Mouse (Mus musculus) megakaryocyte, adult 5-6 weeks (primary cell): ENCODE measurements at regions not wholly inside any gene's neighbourhood (a gene's known extent, or its start where the extent isn't known, plus 50 kb on each side); places are given as distances from the start of the nearest gene placed in this dataset.

Source experiments
- ATAC-seq: 2 replicates; pipeline ENCODE4 v1.8.0; 2016; ENCODE audit warnings: mild to moderate bottlenecking, inconsistent platforms; ENCODE audit not compliant: poor library complexity, severe bottlenecking

DNA sequence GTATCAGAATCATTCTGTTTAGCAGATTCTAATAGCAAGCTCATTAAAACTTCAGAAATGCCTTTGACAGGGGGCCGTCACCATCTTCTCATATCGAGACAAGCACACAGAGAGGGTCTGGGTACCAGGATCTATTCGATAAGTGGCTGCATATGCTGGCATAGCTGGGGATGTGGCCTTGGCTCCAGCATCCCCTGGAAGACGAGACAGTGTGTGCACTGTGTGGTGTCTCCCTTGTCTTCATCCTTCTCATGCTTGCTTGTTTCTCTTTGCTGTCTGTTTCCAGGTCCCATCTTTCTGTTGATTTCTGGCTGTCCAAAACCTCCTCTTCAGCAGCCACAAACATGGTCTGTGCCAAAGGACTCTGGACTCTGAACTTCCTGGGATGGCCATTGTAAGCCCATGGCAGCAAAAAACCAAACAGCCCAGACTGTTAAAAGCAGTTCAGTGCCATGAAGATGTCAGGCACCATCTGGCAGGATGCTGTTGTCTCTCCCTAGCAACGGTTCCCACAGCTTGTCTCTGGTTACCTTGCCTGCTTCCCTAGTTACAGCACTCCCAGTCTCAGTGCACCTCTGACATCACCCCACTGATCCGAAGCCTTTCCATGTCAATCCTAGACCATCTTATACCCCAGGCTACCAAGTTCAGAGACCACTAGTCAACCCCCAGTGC is 56.5 kb downstream of the Kctd12 start:
- ATAC-seq: no peak

DNA sequence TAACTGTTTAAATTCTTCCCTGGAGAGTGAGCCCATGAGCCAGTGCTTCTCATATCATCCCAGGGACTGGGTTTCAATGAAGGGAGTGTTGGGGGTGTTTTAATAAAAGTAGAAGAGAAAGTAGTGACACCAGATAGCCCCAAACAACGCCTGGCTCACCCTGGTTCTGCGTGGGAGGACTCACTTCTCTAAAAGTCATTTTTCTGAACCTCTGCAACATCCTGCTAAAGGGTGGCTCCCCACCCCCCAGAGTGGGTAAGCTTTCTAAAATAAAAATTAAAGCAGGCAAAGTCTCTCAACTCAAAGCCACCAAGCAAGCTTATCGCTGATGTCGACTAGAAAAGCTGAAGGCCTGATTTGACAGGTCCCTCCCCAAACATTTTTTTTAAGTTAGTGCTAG is 57.8 kb downstream of the Kctd12 start:
- ATAC-seq: peak; percentile 72

DNA sequence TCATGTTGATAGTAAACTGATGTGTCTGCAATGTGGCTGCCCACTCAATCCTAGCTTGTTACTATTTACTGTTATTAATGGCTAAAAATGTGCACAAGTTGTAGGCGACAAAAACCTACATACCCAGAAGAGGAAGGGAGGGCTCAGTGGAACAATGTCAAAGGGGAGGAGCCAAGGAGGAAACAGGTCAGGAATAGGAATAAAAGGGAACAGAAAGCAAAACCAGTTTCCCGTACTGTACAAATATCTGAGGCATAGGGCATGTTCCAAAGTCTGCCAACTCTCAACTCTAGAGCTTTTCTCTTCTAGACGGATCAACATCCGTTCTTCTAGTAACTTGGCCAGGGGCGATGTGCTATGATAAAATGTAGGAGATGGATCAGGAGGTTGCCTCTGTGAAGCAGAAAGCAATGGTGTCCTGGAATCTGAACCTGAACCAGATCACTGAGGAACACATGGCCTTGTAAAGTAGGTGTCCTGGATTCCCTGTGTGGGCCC is 59.9 kb downstream of the Kctd12 start:
- peak; percentile 84 for ATAC-seq

DNA sequence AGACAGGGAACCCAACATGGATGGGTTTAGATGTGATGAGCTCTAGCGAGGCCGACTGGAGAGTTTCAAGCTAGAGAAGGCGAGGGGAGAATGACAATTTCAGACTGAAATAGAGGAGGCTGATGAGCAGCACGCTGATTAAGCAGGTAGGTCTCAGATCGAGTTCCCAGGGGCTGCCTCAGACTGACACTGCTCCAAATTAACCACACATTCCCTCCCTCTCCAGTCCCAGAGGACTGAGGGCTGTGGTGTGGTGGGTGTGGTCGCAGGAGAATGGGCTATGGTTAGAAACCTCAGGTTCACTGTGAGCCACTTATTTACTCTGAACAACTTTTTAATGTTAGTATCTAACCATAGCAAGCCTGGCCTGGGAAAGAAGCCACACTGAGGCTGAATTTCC is 62.0 kb downstream of the Kctd12 start:
- no peak for ATAC-seq

DNA sequence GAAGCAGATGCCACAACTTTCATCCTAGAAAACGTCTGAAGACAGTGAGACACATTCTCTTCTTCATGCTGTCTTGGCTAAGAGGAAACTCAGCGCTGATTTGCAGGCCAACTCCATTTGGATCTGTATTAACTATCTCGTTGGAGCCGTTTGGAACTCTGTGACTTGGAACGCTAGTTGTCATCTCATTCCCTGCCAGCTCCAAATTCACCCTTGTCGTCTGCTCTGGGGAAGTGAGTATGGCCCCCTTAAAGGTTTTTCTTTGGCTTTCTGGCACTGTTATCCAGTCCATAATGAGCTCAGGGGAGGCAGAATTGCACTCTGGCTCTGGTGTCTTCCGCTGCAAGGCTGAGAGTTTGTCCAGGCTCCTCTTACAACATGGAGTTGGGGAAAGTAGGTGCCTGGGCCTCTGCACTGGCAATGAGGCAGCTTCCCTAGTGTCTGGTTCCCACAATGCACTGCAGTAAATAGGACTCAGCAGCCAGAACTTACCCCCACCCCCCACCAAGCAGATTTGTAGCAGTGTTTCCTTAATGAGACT is 63.1 kb downstream of the Kctd12 start:
- no peak for ATAC-seq

- ATAC-seq: no peak
Observed at GRCm38 (mm10) chr14:102917929-102918328, 64.5 kb downstream of the Kctd12 start.

- ATAC-seq: no peak
Observed at GRCm38 (mm10) chr14:102915918-102916317, 66.5 kb downstream of the Kctd12 start.

GRCm38 (mm10) chr14:102911582-102911981 is 70.9 kb downstream of the Kctd12 start:
- peak; percentile 36 for ATAC-seq

DNA sequence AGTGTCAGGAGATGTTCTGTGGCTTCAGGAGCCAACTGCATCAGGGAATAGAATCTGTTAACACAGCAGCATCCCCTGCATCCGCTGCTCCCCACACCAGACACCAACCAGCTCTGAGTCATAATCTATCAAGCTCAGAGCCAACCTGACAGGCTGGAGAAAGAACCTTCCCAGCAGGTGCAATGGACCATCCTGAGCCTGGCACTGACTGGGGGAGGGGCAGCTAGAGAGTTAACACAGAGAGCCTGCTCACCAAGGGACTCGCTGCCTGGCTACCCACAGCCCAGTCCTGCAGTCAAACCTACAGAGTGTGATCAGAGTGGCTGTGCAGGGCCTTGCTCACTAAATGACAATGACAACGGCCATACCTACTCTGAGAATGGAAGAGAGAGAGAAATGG is 73.4 kb downstream of the Kctd12 start:
- ATAC-seq: no peak

DNA sequence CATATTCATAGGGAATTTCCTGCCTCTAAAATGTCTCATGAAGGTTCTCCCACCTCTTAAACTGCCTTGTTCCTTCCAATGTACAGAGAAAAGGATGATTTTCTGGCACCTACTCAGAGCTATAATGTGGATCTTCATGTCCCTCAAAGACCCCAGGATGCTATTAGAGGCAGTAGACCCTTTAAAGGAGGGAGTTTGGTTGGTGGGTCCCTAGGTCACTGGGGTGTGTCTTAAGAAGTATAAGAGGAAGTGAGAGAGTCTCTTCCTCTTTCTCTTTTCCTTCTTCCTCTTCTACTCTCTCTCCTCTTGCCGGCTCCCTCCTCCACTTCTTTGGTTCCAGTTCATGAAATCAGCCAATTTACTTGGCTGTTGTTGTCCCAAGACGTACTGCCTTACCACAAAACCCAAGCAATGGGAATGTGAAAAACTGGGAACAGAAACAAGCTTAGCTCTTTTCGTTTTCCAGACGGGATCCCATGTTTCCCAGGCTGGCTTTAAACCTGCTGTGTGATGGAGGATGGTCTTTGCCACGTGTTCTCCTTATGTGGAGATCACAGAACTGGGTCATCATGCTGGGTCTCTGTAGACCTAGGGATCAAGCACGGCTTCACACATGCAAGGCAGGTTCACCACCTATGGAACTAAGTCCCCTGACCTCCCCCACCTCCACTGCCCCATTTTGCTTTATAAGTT is 74.9 kb downstream of the Kctd12 start:
- ATAC-seq: peak; percentile 70

- ATAC-seq: peak; percentile 72
Observed at GRCm38 (mm10) chr14:102906826-102907225, 75.6 kb downstream of the Kctd12 start.

GRCm38 (mm10) chr14:102906286-102906685 is 76.2 kb downstream of the Kctd12 start:
- ATAC-seq: peak; percentile 27

DNA sequence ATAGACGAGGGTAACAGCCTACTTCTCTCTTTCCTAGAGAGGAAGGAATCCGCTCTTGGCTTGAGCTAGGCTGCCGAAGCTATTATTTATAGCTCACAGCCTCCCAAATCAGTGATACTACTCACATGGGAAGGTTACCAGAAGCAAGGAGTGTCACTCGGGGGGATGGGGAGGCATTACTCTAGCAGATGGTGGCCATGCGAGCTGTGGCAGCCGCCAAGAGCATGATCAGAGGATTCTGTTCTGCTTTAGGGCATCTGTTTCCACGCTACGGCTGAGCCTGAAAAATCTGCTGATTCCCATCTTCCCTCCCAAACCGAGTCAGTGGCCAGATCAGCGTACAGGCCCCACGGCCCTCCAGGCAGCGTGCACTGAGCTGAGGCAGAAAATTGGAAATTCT is 79.5 kb downstream of the Kctd12 start:
- ATAC-seq: peak; percentile 10

- ATAC-seq: no peak
Observed at GRCm38 (mm10) chr14:102902236-102902635, 80.2 kb downstream of the Kctd12 start.

- no peak for ATAC-seq
Observed at GRCm38 (mm10) chr14:102898445-102898844, 84.0 kb downstream of the Kctd12 start.

DNA sequence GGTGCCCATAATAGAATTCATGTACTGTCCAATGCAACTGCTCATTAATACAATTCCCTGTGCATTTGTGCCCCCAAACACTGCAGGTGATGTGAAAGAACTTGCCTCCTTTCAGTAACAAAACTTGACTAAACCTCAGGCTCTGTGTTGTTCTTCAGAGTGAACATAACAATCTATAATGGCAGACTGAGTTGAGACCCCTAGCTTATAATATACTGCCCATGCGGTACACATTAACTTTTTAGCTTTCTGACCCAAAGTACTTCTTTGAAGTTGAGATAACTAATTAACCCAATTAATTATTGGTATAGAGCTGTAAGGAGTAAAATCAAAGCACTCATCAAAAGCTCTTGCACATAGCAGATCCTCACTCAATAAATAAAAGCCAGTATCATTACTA is 85.4 kb downstream of the Kctd12 start:
- no peak for ATAC-seq

- no peak for ATAC-seq
Observed at GRCm38 (mm10) chr14:102896527-102896926, 85.9 kb downstream of the Kctd12 start.

DNA sequence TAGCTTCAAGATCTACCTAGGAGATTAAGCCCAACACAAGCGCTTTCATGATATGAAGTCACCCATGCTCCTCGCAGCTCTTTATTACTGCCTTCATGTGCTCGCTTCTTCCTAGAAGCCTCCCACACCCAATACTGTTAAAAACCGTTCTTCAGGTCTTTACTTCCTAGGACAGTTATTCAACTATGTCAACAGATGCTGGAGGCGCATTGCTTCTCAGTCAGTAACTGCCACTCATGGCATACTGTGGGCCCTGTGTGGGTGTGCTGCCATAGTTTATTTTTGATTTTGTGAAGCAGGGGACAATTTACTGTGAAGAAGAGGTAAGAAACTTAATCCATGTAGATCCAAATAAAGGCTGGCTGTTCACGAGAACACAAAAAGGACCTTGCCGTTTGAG is 89.2 kb downstream of the Kctd12 start:
- ATAC-seq: no peak

DNA sequence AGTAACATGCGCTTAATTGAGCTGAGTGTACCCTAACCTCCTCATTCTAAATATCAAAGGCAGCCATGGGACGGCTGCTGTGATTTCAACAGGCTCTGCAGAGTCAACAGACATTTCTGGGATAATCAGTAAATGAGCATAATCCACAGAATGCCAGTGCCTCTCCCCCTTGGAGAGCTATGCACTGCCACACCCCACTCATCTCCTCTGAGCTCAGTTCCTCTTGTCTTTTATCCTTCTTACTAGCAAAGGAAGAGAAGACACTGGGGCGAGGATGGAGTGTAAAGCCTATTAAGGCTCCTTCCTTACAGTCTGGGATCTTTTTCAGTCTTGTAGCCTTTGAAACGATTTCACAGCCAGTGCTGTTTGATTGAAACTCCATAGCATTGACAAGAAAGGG is 90.9 kb downstream of the Kctd12 start:
- peak; percentile 81 for ATAC-seq

GRCm38 (mm10) chr14:102885240-102885598 is 97.2 kb downstream of the Kctd12 start:
- no peak for ATAC-seq

DNA sequence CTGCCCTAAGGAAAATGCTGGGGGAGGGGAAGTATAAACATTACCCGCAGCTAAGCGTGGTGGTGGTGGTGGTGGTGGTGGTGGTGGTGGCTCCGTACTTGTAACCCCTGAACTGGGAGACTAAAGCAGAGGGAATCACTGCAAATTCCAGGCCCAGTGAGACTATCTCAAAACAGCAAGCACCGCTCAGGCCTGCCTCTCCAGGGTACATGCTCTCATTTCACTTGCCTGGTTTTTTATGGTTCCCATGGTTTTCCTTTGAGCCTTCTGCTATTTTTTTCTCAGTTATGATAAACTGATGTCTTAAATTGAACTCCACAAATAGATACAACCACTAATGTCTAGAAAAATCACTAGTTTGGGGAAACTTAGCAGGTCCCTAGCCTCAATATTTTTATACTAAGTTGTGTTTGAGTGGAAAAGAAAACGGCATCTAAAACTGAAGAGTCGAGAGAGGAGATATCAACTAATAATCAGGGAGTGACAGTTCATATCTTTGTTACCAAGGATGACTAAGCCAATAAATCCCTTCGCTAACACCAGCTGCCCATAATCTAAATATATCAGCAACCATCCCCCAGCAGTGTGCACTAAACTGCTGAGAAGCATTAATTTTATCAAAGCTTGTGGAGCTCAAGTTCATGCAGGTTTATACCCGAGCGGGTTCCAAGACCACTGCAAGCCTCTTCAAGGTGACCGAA is 97.7 kb downstream of the Kctd12 start:
- ATAC-seq: no peak
